Mouse (Mus musculus): Measurements from ENCODE around the gene Stard13. TPM values are rescaled to one million over a fixed set of nuclear protein-coding genes. Genes with fewer than 3 reads are reported as not detected.

The Stard13 gene
- polyA plus RNA-seq, 1 experiment: 13.5 TPM

- no peak for DNase-seq (ENCODE audit: low read depth)
These were observed 174.3 kb downstream of the Stard13 start for GRCm38 (mm10) chr5:151059352-151059751.

- DNase-seq (ENCODE audit: low read depth): no peak
These were observed 175.9 kb downstream of the Stard13 start for GRCm38 (mm10) chr5:151057716-151058115.

- DNase-seq (ENCODE audit: low read depth): no peak
These were observed 176.7 kb downstream of the Stard13 start for GRCm38 (mm10) chr5:151056920-151057294.

- DNase-seq (ENCODE audit: low read depth): no peak
These were observed 177.2 kb downstream of the Stard13 start for GRCm38 (mm10) chr5:151056255-151056919.

GRCm38 (mm10) chr5:151055426-151056090, 178.1 kb downstream of the Stard13 start:
- DNase-seq (ENCODE audit: low read depth): no peak

GRCm38 (mm10) chr5:151054743-151055114, 178.9 kb downstream of the Stard13 start:
- no peak for DNase-seq (ENCODE audit: low read depth)

GRCm38 (mm10) chr5:151054100-151054742, 179.4 kb downstream of the Stard13 start:
- DNase-seq (ENCODE audit: low read depth): no peak

GRCm38 (mm10) chr5:151053190-151053589, 180.4 kb downstream of the Stard13 start:
- DNase-seq (ENCODE audit: low read depth): no peak

GRCm38 (mm10) chr5:151052331-151052730, 181.3 kb downstream of the Stard13 start:
- DNase-seq (ENCODE audit: low read depth): no peak

- no peak for DNase-seq (ENCODE audit: low read depth)
These were observed 186.1 kb downstream of the Stard13 start for GRCm38 (mm10) chr5:151047488-151047887.

GRCm38 (mm10) chr5:151046917-151047316, 186.7 kb downstream of the Stard13 start:
- DNase-seq (ENCODE audit: low read depth): no peak

GRCm38 (mm10) chr5:151046131-151046530, 187.5 kb downstream of the Stard13 start:
- DNase-seq (ENCODE audit: low read depth): no peak

GRCm38 (mm10) chr5:151042911-151043310, 190.7 kb downstream of the Stard13 start:
- DNase-seq (ENCODE audit: low read depth): no peak

- DNase-seq (ENCODE audit: low read depth): no peak
These were observed 195.8 kb downstream of the Stard13 start for GRCm38 (mm10) chr5:151037871-151038270.

GRCm38 (mm10) chr5:151034715-151035512, 198.7 kb downstream of the Stard13 start:
- DNase-seq (ENCODE audit: low read depth): no peak

- no peak for DNase-seq (ENCODE audit: low read depth)
These were observed 204.7 kb downstream of the Stard13 start for GRCm38 (mm10) chr5:151028906-151029305.

GRCm38 (mm10) chr5:151027171-151027570, 206.5 kb downstream of the Stard13 start:
- no peak for DNase-seq (ENCODE audit: low read depth)

GRCm38 (mm10) chr5:151026069-151026468, 207.6 kb downstream of the Stard13 start:
- no peak for DNase-seq (ENCODE audit: low read depth)

GRCm38 (mm10) chr5:151024483-151024882, 209.2 kb downstream of the Stard13 start:
- DNase-seq (ENCODE audit: low read depth): no peak

- DNase-seq (ENCODE audit: low read depth): no peak
These were observed 210.2 kb downstream of the Stard13 start for GRCm38 (mm10) chr5:151023461-151023860.

- no peak for DNase-seq (ENCODE audit: low read depth)
These were observed 210.7 kb downstream of the Stard13 start for GRCm38 (mm10) chr5:151022939-151023338.

- no peak for DNase-seq (ENCODE audit: low read depth)
These were observed 211.6 kb downstream of the Stard13 start for GRCm38 (mm10) chr5:151022026-151022425.
